Mouse (Mus musculus) heart, postnatal 4 days (tissue): ENCODE measurements around the gene Iqcc. TPM values are rescaled to one million over a fixed set of nuclear protein-coding genes. Genes with fewer than 3 reads are reported as not detected.

Experiments
- DNase-seq: peaks from one replicate; pipeline ENCODE4 v3.0.0; 2021
- total RNA-seq, 2 experiments: library from RNA; stranded (reverse); gene quantifications; 2 replicates each; pipeline ENCODE4 v1.2.3; 2021

Gene Iqcc
- total RNA-seq, 2 experiments from 2014 or later, result 9.3 to 14.3 TPM

- DNase-seq, result peak; percentile 37
Measured at GRCm38 (mm10) chr4:129621283-129621841, 2.5 kb upstream of the Iqcc start.

GRCm38 (mm10) chr4:129620419-129621282 is 1.8 kb upstream of the Iqcc start:
- DNase-seq, result no peak

DNA sequence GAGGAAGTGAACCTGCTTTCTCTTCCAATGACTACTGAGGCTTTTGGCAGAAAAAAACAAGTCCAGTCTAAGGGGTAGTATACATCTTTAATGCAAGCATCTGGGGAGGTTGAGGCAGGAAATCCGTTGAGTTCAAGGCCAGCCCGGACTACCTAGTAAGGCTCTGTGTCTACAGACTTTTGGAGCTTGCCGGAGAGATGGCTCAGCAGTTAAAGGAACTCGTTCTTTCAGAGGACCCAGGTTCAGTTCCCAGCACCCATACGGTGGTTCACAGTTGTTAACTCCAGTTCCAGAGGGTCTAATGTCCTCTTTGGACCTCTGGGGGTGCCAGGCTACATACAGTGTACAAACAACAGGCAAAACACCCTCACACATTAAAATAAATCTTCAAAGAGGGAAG is 868 bp downstream of the Iqcc start:
- no peak for DNase-seq

DNA sequence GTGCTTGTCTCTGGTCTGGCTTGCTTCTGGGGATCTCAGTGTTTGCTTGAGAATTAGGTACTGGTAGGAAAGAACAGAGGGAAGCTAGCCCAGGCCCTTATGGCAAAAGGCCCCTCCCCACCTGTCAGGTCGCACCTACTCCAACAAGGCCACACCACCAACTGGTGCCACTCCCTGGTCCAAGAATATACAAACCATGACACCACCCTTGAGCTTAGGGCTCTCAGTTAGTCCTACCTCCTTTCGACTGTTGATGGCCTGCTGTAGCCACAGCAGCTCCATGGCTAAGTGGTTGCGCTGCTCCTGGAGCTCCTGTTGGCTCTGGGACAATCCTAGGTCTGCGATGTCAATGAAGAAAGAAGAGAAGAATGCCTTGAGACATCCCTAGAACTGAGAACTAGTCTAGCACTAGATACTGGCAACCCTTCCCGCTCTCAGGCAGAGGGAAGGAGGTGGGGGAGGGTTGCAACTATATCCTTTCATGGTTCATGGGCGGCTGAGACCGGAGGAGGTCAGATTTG is 1.7 kb downstream of the Iqcc start:
- no peak for DNase-seq

GRCm38 (mm10) chr4:129616631-129617030 is 2.3 kb downstream of the Iqcc start:
- DNase-seq, result no peak

DNA sequence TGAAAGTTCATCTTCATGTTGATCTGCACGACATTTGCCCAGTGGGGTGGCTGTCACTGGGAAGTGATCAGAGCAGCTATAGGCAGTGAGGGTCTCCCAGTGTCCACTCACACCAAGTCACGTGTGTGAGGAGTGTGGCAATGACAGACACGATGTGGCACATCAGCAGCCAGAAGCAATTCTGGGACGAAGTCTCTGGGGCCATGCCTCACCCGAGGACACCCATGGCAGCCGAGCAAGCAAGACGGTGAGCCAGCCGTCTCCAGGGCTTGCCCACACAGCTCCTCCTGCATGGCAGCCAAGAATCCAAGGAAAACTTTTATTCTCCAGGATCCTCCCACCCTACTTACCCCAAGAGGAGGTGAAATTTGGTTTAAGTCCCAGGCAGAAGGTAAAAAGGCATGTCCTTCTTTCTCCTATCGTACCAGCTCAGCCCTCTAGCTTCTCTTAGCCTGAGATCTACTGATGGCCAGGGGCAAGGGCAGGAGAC is 3.1 kb downstream of the Iqcc start:
- DNase-seq, result no peak

DNA sequence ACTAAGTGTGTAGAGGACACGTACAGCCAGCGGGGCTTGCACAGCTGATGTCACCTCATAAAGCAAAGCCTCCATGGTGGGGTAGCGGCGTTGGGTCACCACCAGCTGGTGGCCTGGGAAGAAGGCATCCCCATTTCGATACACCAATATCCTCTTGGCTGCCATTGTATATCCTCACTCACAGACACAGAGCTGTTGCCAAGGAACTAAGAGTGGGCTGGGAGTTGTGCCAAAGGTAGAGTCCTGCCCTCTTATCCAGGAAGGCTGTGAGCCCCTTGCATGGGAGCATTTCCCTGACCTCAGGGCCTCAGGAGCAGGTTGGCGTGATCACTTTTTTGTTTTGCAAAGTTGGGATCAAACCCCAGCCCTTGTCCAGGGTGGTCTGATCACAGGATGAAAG is 4.8 kb downstream of the Iqcc start, which contains the start of gene Dcdc2b:
Gene Dcdc2b (minus strand): TSS at position 165 of the 400 bp plus-strand sequence.
- peak; percentile 75 for DNase-seq

- no peak for DNase-seq
Measured at GRCm38 (mm10) chr4:129610472-129610871, 8.4 kb downstream of the Iqcc start.

DNA sequence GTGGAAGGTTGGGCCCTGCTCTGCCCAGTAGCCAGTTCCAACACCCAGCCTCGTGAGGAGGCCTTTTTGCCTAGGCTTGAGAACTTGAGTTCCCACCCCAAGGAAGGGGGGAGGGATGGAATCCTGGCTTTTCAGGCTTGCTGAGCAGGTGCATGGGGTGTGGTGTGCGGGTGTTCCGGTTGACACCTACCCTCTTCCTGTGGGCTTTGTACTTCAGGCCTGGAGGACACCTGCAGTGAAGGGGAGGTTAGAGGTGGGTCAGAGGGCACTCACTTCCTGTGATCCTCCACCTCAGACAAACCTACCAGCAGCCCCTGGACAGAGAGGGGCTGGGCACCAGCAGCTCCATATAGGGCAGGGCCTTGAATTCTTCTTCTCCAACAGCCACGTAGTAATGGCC is 8.9 kb downstream of the Iqcc start:
- DNase-seq, result no peak

DNA sequence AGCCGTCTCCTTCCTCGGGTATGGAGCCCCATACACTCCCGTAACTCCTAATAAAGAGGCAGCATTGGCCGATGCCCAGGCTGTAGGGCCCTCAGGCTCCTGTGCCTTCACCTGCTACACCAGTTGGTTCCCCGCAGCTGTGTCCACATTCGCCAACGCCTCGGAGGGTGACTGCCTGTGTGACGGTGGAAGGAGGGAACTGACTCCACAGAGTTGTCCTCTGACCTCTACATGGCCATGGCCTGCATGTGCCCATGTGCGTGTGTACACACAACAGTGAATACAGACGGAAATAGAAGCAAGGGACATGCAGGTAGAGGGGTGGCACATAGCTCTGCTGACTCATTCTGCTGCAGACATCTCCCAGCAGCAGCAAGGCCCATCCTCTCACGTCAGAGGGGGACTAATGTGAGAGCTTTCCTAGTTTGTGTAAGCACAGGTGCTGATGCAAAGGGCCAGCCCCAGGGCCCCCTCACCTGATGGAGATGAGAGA is 9.7 kb downstream of the Iqcc start:
- no peak for DNase-seq

DNA sequence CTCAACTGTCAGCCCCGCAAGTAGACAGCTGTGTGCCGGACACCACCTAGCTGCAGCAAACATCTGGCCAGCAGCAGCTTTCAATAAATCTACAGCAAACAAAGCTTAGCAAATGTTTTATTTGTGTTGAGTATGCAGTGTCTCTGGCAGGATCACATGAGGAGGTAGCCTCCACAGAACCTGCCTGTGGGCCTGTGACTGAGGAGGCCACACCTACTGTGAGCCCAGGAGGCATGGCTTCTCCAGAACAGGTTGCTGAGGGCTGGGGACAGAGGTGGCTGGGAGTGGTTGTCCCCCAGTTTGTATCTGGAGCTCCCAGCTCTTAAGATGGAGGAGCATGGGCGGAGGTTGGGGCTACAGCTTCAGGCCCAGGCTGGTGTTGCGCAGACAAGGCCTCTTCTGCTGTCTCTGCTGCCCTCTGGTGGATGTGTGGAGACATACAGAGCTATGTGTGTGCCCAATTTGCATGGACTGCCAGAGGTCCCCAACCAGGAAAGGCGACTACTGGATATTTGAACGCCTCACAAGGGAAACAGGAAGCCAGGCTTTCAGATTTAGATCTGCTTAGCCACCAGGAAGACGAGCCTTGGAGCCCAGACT is 10.4 kb downstream of the Iqcc start:
- DNase-seq, result peak; percentile 88

DNA sequence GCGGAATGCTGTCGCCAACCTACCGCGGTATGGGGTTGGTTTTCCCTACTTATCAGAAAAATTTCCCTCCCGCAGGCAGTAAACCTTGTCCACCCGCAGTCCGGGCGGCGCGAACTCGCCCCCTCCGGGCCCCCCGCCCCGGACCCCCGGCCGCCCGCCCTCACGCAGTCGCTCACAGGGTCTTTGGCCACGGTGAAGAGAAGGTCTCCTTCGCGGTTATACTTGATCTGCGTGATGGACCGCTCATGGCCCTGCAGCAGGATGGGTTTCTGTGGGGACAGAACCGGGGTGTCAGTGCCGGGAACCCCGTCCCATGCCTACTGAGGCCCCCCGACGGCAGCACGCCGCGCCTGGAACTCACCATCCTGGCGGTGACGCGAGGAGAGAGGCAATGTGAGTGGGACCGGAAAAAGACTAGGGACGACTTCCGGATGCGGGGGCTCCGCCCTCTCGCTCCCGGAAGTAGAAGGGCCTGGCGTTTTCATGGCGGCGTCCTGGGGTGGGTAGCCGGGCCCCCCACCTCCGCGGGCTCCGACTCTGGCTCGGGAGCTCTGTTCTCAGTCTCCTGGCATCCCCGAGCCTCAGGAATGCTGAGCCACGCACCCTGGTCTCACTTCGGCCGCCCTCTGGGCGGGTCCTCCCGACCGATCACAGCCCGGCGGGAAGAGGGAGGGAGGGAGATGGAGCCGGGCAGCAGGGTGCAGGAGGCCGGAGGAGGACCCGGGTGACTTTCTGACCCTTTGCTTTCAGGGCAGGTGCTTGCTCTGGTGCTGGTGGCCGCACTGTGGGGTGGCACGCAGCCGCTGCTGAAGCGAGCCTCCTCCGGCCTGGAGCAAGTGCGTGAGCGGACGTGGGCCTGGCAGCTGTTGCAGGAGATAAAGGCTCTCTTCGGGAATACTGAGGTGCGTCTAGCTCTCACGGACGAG is 18.4 kb downstream of the Iqcc start, which contains the start of the genes Eif3i and Tmem234:
Gene Eif3i (minus strand): TSS at position 416 of the 926 bp plus-strand sequence.
Gene Tmem234 (plus strand): TSS at position 436 of the 926 bp plus-strand sequence.
- peak; percentile 87 for DNase-seq

GRCm38 (mm10) chr4:129588865-129589264 is 30.0 kb downstream of the Iqcc start:
- DNase-seq, result no peak

DNA sequence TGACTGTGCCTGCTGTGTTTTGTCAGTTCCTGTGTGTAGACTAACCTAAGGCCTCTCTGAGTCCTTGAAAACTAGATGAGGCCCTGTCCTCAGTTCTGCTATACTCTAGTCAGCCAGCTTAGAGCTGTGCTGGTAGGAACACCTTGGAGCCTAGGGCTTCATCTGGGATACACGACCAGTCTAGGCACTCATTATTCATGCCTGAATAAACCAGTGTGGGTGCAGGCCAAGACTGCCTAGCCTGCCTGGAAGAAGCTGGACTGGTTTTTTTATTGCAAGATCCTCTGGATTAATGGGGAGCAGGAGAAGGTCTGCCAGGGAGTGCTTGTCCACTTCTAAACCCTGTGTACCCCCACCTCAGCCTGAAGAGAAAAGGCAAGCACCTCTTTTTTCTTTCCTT is 32.0 kb downstream of the Iqcc start:
- no peak for DNase-seq

- no peak for DNase-seq
Measured at GRCm38 (mm10) chr4:129585773-129586172, 33.1 kb downstream of the Iqcc start.

DNA sequence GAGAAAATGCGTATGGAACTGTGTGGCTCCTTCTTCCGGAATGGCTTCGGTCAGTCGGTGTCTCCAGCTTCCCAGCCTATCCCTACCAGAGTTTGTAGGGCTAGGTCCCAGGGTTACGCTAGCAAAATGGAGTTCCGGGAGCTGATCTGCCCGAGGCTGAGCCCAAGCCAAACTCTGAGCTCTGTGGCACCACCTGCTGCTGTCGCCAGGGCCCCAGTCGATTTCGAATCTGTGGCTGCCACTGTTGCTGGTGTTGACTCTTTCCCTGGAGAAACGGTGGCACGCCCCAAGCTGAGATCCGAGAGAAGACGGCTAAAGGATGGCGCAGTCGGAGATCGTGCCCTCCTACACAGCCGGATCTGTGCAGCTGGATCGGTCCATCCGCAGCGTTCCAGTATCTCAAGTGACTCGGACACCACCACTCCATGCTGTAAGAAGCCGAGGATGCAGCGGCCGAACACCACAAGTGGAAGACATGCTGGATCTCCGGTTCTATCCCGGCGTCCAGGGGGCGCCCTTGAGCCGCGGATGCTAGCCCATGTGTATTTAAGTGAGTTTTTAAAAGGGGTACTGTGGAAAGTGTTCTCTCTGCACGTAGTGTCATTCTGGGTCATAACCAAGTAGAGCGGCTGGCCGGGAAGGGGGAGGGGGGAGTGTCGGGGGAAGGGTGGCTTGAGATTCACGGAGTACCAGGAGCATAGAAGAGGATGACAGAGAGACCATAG is 33.9 kb downstream of the Iqcc start:
- peak; percentile 90 for DNase-seq

- DNase-seq, result no peak
Measured at GRCm38 (mm10) chr4:129584370-129584769, 34.5 kb downstream of the Iqcc start.

GRCm38 (mm10) chr4:129582251-129582650 is 36.6 kb downstream of the Iqcc start:
- DNase-seq, result no peak

- DNase-seq, result no peak
Measured at GRCm38 (mm10) chr4:129580347-129580746, 38.6 kb downstream of the Iqcc start.

DNA sequence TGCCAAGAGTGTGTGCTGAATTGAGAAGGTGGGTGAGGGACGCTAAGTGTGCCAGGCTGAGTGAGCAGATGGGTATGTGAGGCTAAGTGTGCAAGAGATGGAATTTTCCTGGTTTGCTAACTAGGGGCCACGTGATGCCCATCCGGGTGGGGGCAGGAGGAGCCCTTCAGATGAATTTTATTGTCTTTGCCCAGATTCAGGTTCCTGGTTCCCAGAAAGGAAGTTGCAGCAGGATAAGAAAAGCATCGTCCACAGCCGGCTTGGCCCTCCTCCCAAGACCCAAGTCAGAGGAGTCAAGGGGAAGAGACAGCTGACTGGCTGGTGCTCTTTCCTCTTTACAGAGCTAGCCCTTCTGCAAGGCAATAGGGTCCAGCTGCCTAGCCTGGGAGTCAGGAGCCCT is 40.4 kb downstream of the Iqcc start, which contains the start of gene Fam167b:
Gene Fam167b (minus strand): TSS at position 84 of the 400 bp plus-strand sequence.
- peak; percentile 49 for DNase-seq

- no peak for DNase-seq
Measured at GRCm38 (mm10) chr4:129577688-129578087, 41.2 kb downstream of the Iqcc start.
